Mouse (Mus musculus): ENCODE measurements around the gene Muc5ac. TPM values are rescaled to one million over a fixed set of nuclear protein-coding genes. Genes with fewer than 3 reads are reported as not detected.
"Not testable (repeated sequence)": the region's sequence is repeated elsewhere in the genome, so short reads cannot be mapped to it uniquely, and the experiment has no call there.

Gene Muc5ac
- not detected for total RNA-seq (2021)

DNA sequence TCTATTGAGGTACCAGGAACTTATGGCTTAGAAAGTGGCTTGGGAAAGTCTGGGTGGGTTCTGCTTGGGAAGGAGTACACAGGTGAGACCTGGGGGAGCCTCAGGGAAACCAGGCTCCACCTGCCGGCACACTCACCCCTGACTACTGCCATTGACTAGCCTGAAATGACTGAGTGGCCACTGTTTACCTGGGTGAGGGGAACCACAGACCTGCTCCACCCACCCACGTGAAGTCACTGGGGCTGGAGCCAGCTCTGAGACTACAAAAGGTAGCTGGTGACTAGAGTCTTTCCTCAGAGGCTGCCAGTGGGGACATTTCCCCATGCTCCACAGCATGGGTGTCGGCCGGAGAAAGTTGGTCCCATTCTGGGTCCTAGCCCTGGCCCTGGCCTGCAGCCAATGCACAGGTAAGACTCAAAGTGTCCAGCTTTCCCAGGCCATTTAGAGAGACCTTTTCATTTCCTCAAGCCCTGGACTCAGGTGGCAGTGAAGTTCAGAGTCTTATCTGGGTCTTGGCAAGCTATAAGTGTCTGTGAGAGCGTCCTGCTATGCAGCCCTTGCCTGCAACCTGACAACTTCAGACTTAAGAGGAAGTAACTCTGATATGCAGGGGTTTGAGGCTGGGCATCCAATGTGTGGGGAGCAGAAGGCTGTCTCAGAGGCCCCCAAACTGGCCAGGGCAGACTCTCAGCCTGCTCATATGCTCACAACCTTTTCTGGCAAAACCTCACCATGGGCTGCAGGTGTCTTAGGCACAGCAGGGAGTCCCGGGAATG is at the start of gene Muc5ac:
Muc5ac (plus strand) TSS at position 296 of the 776 bp plus-strand sequence.
- no peak for DNase-seq (ENCODE audit: low spot score)
- intact Hi-C loops (cut with DNase I) = no loop called here

DNA sequence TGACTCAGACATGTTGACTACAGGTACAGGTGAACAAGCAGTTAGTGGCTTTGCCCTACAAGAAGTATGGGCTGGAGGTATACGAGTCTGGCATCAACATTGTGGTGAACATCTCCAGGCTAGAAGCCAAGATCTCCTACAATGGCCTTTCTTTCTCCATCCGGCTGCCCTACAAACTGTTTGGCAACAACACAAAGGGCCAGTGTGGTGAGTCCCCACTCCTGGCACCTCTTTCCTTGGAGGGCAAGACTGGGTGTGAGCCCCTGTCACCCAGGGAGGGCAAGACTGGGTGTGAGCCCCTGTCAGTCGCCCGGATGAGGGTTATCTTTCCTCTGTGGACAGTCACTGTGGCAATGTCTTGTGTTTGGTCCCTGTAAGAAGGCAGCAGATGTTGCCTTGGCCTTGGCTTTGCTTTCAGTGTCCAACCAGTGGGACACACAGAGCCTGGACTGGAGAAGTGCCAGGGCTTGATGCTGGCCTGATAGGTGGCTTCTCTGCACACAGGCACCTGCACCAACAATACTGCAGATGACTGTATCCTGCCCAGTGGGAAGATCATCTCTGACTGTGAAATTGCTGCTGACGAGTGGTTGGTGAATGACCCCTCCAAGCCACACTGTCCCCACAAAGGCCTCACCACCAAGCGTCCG is 41.2 kb upstream of the Muc5ac start:
- intact Hi-C loops (cut with DNase I) = no loop called here
- no peak for DNase-seq (ENCODE audit: low spot score)

DNA sequence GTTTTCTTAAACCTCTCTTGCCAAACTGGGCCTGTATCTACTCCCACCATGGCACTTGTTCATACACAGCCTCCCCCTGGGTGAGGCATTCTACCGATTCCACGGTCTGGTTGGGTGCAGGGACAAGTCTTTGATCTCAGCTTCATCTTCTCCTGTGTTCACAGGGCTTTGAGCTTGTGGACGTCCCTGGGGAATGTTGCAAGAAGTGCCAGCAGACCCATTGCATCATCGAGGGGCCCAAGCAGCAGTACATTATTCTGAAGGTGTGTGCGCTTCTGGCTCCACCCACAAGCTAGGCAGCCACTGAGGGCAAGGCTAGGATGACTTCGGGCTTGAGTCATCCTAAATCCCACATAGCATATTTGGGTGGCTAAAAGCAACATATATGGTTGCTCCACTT is 36.3 kb upstream of the Muc5ac start:
- DNase-seq (ENCODE audit: low spot score) = no peak
- intact Hi-C loops (cut with DNase I) = no loop called here

DNA sequence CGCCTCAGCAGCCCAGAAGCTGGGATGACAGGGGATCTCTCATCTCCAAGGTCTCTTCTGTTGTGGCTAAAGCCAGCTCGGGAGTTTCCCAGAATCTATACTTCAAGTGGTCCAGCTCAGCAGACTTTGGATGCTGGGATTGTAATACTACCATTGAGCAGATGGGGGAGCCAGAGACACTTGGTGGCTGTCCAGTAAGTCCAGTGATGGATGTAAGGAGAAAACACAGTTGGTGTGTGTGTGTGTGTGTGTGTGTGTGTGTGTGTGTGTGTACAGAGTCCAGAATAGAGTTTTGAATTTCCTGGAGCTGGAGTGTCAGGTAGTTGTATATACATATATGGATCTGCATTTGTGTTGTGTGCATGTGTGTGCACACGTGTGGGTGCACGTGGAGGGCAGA is 32.9 kb upstream of the Muc5ac start:
- intact Hi-C loops (cut with DNase I) = no loop called here

DNA sequence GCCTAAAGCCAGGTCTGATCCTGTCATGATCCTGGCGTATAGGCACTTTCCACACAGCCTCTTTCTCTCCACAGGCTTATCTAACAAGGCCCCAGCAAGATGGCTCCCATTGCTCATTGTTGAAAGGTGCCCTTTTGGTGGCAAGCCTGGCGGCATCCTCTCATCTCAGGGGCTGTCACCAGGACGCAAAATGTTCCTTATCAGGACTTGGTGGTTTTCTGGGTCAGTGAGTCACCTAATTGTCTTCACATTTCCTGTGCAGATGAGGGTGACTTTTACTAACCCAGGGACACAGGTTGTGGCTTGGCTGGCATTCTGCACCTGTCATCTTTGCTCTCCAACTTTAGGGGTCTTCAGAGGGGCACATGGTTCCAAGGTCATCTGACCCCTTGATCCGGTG is 30.5 kb upstream of the Muc5ac start:
- intact Hi-C loops (cut with DNase I) = no loop called here
- no peak for DNase-seq (ENCODE audit: low spot score)

More for the DNA sequence above, 32.9 kb upstream of the Muc5ac start:
- no peak for DNase-seq (ENCODE audit: low spot score)

DNA sequence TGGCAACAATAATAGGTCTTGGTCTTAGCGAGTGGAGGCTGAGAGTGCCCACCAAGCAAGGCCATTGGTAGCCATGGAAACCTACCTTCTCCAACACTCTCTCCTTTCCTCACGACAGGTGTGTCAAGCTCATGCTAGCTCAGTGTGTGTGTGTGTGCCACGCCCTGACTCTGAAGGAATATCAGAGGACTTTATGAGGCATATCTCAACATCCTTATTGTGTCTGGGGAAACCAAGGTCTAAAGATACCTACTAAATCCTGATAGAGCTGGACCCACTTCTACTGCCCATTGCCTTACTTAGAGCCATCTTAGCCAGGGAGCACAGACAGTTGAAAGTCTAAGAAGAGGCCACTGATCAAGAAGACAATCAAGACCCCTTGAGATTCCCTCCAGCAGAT is 18.3 kb upstream of the Muc5ac start:
- no peak for DNase-seq (ENCODE audit: low spot score)
- intact Hi-C loops (cut with DNase I) = no loop called here

DNA sequence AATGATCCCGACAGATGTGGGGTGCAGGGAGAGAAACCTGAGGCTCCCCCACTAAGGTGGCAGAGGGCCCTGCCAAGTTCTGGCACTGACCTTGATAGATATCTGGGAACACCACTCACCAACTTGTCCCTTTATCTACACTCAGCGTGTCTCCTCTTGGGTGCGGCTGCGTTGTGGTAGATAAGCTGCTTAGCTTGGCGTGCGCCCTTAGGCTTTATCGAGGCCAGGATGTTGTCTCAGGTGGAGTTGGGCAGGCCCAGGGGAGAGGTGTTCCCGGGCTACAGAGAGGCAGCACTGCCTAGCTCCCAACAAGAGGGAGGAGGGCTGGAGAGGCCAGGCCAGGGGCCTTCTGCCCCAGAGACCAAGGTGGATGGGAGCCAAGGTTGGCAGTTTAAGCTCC is 17.8 kb upstream of the Muc5ac start:
- DNase-seq (ENCODE audit: low spot score) = peak; percentile 17
- intact Hi-C loops (cut with DNase I) = no loop called here

DNA sequence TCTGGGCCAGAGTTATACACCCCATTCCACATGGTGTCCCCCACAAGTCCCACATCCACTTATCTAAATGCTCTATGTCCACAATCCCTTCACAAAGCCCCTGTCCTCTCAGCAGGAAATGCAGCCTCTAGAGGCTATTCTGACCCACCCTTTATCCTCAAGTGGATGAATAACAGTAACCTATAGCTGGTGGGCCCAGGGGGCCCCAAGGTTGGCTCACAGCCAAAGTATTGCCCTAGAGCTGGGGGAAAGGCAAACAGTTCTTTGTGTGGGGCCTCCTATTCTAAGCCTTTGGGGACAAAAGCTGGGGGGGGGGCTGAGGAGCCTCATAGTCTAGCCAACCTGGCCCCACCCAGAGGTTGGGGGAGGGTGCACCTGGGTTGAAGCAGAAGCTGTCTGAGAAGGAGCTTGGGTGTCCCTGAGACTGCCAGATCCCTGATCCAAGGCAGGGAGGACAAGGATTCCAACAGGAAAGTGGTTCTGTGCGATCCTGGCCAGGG is 16.7 kb upstream of the Muc5ac start:
- DNase-seq (ENCODE audit: low spot score) = no peak
- intact Hi-C loops (cut with DNase I) = no loop called here

DNA sequence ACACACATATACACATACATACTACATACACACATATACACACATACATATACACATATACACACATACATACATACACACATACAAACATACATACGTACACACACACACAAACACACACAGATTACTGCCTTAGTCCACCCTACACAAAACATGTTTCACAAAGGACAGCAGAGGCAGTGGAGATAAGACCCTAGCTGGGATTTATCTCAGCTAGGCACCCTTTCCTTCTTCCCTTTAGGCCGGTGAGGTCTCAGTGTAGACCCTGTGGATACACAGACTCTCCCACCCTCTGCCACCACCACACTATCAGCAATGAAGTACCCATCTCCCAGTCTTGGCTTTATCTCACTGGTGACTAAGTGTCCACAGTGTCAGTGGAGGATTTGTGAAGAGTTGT is 13.9 kb upstream of the Muc5ac start:
- no peak for DNase-seq (ENCODE audit: low spot score)
- intact Hi-C loops (cut with DNase I) = no loop called here

DNA sequence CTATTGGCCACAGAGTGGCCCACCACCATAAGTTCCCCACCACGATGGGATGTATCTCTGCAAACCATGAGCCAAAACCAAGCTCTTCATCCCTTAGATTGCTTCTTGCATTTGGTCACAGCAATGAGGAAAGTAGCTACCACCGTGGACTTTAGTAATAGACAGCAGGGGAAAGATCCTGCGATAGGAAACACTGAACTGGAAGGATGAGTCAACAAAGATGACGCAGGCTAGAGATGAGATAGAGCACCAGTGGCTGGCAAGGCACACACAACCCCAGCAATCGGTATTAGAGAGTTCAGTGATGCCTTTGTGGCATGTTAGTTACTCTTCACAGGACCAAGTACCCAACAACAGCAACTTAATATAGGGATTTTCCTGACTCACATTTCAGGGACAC is 12.6 kb upstream of the Muc5ac start:
- intact Hi-C loops (cut with DNase I) = no loop called here
- DNase-seq (ENCODE audit: low spot score) = no peak

DNA sequence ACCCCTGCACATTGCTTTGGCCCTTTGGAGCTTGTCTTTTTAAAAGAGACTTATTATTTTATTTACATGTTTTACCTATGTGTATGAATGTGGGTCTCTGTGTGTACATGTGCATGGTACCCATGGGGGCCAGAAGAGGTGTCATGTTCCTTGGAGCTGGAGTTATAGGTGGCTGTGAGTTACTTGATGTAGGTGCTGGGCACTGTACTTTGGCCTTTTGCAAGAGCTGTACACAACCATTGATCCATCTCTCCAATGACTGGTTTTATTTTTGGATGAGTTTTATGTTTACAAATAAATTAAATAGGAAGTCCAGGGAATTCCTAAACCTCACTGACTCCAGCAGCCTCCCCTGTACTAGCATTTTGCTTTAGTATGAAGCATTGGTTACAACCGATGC is 5.5 kb downstream of the Muc5ac start:
- DNase-seq (ENCODE audit: low spot score) = no peak
- intact Hi-C loops (cut with DNase I) = no loop called here

DNA sequence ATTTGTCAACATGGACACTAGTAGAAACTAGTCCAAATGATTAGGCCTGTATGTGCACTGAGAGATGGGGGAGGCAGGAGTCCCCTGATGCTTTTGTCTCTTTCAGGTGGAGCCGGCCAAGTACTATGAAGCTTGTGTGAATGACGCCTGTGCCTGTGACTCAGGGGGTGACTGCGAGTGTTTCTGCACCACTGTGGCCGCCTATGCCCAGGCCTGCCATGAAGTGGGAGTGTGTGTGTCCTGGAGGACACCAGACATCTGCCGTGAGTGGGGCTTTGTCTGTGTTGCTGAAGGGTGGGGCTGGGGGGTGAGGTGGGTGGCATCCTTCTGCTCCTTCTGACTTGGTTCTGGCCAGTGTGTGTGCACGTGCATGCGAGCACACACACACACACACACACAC is 14.4 kb downstream of the Muc5ac start:
- DNase-seq (ENCODE audit: low spot score) = no peak
- intact Hi-C loops (cut with DNase I) = no loop called here

DNA sequence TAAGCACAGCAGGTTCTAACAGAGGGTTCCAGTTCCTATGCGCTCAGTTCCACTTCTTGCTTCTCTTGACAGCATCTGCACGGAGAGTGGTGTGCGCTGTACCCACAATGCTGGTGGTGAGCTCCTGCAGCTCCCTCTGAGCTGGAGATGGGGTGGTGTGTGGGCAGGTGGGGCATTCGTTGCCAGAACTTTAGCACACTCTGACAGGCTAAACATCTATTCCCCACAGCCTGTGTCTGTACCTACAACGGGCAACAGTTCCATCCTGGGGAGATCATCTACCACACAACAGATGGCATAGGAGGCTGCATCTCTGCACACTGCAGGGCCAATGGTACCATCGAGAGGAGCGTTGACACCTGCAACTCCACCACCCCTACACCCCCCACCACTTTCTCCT is 16.6 kb downstream of the Muc5ac start:
- intact Hi-C loops (cut with DNase I) = no loop called here
- DNase-seq (ENCODE audit: low spot score) = no peak

DNA sequence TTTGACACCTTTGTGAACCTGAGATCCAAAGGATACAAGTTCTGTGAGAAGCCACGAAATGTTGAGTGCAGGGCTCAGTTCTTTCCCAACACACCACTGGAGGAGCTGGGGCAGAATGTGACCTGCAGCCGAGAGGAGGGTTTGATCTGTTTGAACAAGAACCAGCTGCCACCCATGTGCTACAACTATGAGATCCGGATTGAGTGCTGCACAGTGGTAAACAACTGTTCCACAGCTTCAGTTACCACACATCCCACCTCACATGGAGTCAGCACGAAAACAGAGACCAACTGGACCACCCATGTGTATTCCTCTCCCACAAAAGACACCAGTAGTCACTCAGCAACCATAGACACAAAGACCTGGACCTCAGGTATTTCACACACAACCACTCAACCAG is 19.1 kb downstream of the Muc5ac start:
- DNase-seq (ENCODE audit: low spot score); intact Hi-C loops (cut with DNase I): not testable (repeated sequence)

DNA sequence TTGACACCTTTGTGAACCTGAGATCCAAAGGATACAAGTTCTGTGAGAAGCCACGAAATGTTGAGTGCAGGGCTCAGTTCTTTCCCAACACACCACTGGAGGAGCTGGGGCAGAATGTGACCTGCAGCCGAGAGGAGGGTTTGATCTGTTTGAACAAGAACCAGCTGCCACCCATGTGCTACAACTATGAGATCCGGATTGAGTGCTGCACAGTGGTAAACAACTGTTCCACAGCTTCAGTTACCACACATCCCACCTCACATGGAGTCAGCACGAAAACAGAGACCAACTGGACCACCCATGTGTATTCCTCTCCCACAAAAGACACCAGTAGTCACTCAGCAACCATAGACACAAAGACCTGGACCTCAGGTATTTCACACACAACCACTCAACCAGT is 21.2 kb downstream of the Muc5ac start:
- DNase-seq (ENCODE audit: low spot score); intact Hi-C loops (cut with DNase I): not testable (repeated sequence)

DNA sequence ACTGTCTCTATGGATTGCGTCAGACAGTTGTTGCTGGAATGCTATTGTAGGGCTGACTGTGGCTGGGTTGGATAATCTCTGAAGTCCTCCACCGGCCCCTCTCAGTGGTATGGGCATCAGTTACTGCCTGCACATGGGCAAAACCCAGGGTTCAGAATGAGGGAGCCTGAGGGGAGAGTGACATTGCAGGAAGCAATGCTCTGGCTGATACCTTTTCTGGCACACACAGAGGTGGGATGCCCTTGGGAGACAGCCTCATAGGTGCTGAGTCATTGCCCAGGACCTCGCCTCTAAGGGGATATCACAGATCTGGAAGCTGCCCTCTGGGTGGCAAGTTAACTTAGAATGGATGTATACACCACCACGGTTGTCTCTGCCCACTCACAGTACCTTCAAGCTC is 24.5 kb downstream of the Muc5ac start:
- DNase-seq (ENCODE audit: low spot score) = no peak
- intact Hi-C loops (cut with DNase I) = no loop called here

DNA sequence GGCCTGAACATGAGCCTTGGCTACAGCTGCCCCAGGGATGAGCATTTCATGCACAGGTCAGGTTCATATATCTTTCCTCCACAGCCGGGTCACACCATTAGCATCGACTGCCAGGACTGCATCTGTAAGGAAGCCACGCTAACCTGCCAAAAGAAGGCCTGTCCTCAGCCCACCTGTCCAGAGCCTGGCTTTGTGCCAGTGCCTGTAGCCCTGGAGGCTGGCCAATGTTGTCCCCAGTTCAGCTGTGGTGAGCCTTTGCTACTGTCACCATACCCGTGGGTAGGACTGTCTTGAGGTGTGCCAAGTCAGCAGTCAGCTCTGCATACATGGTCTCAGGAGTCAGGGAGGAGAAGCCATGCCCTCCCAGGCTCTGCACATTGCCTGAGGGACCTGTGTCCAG is 26.6 kb downstream of the Muc5ac start:
- intact Hi-C loops (cut with DNase I) = no loop called here
- no peak for DNase-seq (ENCODE audit: low spot score)

DNA sequence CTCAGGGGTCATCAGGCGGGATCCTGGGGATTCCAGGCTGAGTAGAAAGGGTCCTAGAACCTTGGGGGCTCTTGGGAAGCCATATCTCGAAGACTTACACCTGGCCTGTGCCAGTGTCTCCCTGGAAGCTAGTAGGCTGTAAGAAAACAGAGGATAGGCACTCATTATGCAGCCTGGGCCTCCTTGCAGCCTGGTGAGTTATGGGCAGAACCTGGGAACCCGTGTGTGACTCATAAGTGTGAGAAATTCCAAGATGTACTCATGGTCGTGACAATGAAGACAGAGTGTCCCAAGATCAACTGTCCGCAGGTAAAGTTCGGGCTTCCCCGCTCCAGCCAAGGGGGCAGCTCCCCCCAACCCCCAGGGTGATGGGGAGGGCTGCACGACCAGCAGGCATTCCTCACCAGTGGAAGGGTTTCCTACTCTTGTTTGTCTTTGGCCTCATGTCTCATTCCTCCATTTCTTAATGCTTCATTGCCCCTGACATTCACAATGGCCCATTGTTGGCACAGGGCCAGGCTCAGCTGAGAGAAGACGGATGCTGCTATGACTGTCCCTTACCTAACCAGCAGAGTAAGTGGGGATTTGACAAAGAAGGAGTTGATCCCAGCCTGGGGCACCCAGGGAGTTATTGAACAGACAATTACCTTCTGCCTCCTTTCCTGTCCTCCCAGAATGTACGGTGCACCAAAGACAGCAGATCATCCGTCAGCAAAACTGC is 28.7 kb downstream of the Muc5ac start:
- no peak for DNase-seq (ENCODE audit: low spot score)
- intact Hi-C loops (cut with DNase I) = no loop called here

DNA sequence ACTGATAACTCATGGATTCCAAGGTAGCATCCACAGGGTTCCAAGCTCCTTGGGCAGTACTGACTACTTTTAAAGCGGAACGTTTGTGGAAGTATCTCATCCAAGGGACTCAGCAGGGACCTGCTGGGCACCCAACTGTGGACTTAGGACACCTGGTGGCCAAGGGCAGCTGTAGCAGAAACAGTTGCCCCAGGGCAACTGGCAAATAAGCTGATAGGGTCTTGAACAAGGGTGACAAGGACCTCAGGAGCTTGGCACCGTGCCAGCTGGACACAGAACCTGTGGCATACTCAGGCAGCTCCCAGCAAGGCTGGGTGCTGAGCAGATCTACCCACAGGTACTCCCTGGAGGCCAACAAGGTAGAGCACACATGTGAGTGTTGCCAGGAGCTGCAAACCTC is 29.5 kb downstream of the Muc5ac start:
- intact Hi-C loops (cut with DNase I) = no loop called here
- no peak for DNase-seq (ENCODE audit: low spot score)

DNA sequence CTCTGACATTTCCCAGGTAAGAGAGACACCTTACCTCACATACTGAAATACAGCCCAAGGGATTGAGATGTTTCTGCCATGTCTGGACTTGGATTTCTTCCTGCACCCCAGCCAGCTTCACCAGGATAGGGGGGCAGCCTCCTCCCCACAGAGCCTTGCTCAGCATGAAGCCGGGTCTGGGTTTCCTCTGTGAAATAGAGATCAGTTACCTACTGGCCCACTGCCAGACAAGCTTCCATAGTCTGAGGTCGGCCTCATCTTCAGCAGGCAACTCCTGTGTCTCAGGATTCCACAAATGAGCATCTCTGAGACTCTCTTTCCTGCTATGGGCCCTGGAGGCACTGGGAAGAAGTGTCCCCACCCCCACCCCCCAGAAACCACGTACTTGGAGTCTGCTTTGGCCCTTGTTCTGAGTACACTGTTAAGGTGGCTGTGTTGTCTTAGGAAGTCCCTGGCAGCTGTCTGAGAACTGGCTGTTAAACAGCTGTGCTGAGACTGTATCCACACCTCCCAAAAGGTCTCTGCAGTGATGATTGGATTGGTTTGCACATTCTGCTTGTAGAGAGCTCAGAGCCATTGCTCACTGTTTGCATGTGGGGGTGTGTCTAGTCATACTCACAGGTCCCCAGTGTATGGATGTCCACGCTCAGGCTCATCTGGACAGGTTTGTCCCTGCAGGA is 34.0 kb downstream of the Muc5ac start:
- intact Hi-C loops (cut with DNase I) = no loop called here
- no peak for DNase-seq (ENCODE audit: low spot score)
